Mouse (Mus musculus): ENCODE measurements around the gene Lmx1b. TPM values are rescaled to one million over a fixed set of nuclear protein-coding genes. Genes with fewer than 3 reads are reported as not detected.
A peak's percentile ranks its signal among the peaks of the same experiment; 100 is the strongest.

The Lmx1b gene
- total RNA-seq, 2 experiments from 2014 or later, result not detected

GRCm38 (mm10) chr2:33589280-33589679, 51.0 kb downstream of the Lmx1b start:
- no peak for ATAC-seq (replicated peaks; ENCODE audit: low FRiP score, poor library complexity, severe bottlenecking)

GRCm38 (mm10) chr2:33584937-33585910, 55.1 kb downstream of the Lmx1b start:
- no peak for ATAC-seq (replicated peaks; ENCODE audit: low FRiP score, poor library complexity, severe bottlenecking)

DNA sequence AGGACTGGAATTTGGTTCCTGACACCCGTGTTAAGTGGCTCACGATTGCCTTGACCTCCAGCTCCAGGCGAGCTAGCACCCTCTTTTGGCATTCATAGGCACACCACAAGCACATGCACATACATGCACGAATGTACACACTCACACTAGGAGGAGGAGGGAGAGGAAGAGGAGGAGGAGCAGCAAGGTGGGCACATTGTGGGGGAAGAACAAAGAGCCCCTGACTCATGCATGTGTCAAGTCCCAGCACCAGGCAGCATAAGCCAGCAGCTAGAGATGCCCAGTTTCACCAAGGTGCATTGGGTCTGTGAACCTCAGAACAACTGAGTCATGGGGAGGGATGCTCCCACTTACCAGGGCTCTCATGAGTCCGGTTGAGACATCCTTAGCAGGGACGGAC, 56.5 kb downstream of the Lmx1b start:
- no peak for ATAC-seq (replicated peaks; ENCODE audit: low FRiP score, poor library complexity, severe bottlenecking)

DNA sequence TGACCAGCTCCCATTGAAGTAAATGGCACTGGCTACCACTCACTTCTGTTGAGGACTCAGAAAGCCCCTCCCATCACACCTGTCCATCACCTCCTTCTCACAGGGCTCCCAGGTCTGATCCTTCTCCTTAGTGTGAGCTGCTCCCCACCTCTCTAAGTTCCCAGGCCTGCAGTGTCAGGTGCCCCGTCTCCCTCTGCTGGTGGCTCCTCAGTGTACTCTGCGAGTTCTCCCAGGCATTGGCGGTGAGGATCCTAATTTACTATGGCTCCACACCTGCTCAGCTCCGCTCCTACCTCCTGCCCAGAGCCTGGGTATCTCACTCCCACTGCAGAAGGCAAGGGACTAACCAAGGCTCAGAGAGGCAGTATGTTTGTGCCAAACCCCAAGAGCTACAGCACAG, 57.0 kb downstream of the Lmx1b start:
- no peak for ATAC-seq (replicated peaks; ENCODE audit: low FRiP score, poor library complexity, severe bottlenecking)

DNA sequence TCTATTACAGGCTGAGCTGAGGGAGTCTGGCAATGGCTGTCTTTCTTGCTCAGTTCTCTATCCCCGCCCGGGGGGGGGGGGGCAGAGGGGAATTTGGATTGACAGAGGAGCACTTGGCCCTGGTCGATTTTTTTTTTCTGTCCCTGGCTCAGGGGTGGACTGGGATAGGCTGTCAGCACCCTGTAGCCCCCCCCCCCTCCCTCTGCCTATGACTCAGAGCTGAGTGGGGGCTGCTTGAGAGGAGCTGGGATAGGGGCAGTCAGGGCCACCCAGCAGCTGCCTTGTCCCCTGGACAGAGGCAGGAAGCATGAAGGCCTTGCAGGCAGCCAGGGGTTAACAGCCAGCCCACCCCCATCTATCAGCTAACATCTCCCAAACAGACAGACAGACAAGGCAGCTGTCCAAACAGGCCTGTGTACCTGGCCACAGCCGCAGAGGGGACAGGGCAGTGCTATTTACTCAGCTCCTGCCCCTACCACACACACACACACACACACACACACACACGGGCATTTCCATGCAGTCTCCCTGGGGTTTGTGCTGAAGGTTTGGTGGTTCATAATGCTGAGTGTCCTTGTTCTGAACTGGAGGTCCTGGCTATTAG, 57.8 kb downstream of the Lmx1b start:
- ATAC-seq (replicated peaks; ENCODE audit: low FRiP score, poor library complexity, severe bottlenecking), result no peak

- ATAC-seq (replicated peaks; ENCODE audit: low FRiP score, poor library complexity, severe bottlenecking), result no peak
Measured at GRCm38 (mm10) chr2:33581866-33582265, 58.4 kb downstream of the Lmx1b start.

GRCm38 (mm10) chr2:33581449-33581777, 58.9 kb downstream of the Lmx1b start:
- ATAC-seq (replicated peaks; ENCODE audit: low FRiP score, poor library complexity, severe bottlenecking), result no peak

- no peak for ATAC-seq (replicated peaks; ENCODE audit: low FRiP score, poor library complexity, severe bottlenecking)
Measured at GRCm38 (mm10) chr2:33580697-33581448, 59.4 kb downstream of the Lmx1b start.

DNA sequence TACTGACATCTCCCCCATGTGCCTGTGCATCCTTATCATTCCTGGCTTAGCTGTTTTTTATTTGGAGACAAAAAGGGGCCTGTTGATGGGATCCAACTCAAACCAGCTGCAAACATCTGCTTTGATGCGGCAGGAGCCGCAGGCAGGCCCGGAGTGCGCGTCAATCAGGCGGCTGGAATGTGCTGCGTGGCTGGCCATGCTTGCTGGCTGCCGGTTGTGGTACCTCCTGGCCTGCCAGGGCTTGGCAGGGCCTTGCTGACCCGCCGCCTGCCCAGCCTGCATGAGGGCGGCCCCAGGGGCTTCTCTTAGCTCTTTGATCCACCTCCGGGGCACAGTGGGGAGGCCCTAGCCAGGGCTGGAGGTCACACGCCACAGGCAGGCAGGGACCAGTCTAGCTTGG, 64.9 kb downstream of the Lmx1b start:
- no peak for ATAC-seq (replicated peaks; ENCODE audit: low FRiP score, poor library complexity, severe bottlenecking)

DNA sequence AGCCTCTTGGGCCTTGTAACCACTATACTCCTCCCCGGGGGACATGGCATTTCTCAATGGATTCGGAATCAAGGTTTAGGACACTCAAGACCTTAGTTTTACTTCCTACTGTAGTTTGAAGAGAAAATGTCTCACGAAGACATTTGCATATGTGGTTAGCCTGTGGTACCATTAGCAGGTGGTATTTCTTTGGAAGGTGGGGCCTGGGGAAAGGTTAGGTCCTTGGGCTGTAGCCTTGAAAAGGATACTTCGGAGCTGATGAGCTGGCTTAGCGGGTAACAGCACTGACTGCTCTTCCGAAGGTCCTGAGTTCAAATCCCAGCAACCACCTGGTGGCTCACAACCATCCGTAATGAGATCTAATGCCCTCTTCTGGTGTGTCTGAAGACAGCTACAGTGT, 67.2 kb downstream of the Lmx1b start:
- no peak for ATAC-seq (replicated peaks; ENCODE audit: low FRiP score, poor library complexity, severe bottlenecking)

- ATAC-seq (replicated peaks; ENCODE audit: low FRiP score, poor library complexity, severe bottlenecking), result no peak
Measured at GRCm38 (mm10) chr2:33571219-33571824, 69.0 kb downstream of the Lmx1b start.

- ATAC-seq (replicated peaks; ENCODE audit: low FRiP score, poor library complexity, severe bottlenecking), result no peak
Measured at GRCm38 (mm10) chr2:33569698-33570097, 70.6 kb downstream of the Lmx1b start.

DNA sequence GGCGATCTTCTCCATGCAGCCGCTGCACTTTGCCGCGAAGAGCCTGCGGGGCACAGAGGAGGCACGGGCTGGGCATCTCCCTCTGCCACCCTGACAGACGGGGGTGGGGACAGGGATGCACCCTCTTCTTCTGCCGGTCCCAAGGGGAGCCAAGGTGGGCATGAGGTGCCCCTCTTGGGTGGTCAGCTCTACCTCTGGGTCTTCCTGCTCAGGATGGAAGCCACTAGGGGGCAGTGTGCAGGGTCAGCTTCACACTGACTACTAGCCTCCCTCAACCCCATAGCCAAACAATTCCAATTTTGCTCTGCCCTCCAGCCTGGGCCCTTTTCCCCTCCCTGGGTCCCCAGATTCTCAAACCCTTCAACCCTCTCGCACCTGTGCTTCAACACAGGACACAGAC, 71.1 kb downstream of the Lmx1b start:
- ATAC-seq (replicated peaks; ENCODE audit: low FRiP score, poor library complexity, severe bottlenecking), result 0 out of 2 replicates have a peak, but pooled peaks have one; percentile 39

DNA sequence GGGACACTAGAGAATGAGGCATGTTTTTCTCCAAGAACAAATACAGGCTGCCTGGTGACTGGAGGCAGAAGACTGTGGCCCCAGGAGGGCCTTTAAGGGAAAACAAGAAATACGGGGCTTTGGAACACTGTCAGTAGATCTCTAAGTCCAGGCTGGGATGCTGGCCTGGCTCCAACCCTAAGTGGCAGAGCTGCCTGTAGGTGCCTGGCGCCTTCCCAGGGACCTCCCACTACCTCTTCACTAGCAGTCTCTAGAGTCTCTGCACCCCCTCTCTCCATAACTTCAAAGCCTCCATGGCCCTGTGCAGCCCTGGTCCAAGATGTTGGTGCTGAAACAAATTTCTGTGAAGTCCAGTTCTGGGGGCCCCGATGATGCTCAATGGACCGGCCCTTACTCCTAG, 74.4 kb downstream of the Lmx1b start:
- ATAC-seq (replicated peaks; ENCODE audit: low FRiP score, poor library complexity, severe bottlenecking), result no peak

DNA sequence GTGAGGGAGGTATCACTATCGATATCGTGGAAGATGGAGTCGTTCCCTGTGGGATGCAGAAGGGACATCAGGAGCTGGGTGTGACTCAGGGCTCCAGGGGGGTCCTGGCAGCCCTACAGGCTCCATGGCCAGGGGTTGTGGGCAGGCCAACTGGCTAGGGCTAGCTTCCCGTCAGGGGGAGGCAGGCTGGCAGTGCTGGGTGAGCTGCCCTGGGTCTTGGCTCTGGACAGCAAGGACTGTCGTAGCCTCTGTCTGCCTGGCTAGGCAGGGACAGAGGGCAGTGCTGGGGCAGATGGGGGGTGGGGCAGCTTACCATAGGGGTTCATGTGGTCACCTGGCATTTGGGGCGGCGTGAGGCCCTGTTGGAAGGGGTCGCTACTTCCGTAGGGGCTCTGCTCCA, 75.6 kb downstream of the Lmx1b start:
- ATAC-seq (replicated peaks; ENCODE audit: low FRiP score, poor library complexity, severe bottlenecking), result no peak

GRCm38 (mm10) chr2:33559752-33560151, 80.6 kb downstream of the Lmx1b start:
- no peak for ATAC-seq (replicated peaks; ENCODE audit: low FRiP score, poor library complexity, severe bottlenecking)

DNA sequence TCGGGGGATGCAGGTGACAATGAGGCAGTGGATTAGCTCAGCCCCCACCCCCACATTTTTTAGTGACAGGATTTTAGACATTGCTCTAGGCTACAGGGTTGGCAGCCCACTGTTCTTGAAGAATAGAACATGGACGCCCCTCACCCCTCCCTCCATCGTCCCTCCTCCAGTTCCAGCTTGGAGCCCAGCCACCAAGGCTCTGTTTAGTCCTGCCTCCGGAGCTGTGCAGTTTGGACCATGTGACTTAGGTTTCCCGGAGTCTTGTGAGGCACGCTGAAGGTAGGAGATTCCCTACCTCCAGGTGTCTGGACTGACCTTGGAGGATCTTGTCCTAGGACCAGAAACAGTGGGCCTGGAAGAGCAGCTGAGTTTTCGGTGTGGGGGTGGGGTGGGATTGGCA, 81.0 kb downstream of the Lmx1b start:
- no peak for ATAC-seq (replicated peaks; ENCODE audit: low FRiP score, poor library complexity, severe bottlenecking)

DNA sequence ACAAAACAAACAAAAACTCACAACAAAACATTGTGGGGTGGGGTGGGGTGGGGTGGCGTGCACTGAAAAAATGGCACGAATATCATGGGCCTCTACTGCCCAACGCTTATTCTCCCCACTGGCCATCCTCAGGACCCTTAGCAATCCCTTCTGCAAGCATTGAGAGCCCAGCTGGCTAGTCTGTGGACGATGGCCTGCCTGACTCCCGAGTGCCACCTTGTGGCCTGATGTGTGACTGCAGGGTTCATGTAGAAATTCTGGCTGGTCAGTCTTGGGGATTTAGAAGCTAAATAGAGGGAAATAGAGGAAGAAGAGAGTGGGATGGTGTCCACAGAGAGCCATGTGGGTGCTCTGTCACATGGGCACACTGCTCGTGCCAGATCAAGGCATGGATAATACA, 82.1 kb downstream of the Lmx1b start:
- ATAC-seq (replicated peaks; ENCODE audit: low FRiP score, poor library complexity, severe bottlenecking), result 0 out of 2 replicates have a peak, but pooled peaks have one; percentile 48

- ATAC-seq (replicated peaks; ENCODE audit: low FRiP score, poor library complexity, severe bottlenecking), result no peak
Measured at GRCm38 (mm10) chr2:33555573-33555972, 84.7 kb downstream of the Lmx1b start.

DNA sequence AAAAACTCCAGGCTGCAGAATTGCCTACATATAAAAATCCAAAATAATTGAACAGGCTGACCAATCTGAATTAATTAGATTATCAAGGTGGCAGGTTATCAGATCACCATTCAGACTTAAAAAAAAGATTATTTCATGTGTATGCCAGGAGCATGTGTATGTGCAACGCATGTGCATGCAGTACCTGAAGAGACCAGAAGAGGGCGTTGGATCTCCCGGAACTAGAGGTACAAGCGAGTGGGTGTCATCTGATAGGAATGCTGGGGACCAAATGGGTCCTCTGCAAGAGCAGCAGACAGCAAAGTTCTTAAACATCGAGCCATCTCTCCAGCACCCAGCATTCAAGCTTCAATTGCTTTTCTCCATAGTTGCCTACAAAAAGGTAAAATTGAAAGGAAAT, 87.6 kb downstream of the Lmx1b start:
- ATAC-seq (replicated peaks; ENCODE audit: low FRiP score, poor library complexity, severe bottlenecking), result no peak
